Mouse (Mus musculus): Measurements from ENCODE around the gene Ncoa7.

GRCm38 (mm10) chr10:30600542-30600966 is 202.6 kb downstream of the Ncoa7 start, which contains the start of gene Trmt11:
- TF ChIP-seq CTCF (IDR thresholded peaks at IDR 0.05; ENCODE audit: borderline replicate concordance, insufficient read depth, low read depth, low read length) (no peak), POLR2A (IDR thresholded peaks at IDR 0.05; ENCODE audit: borderline replicate concordance, insufficient read depth, low read length) (peak; percentile 71)
